Mouse (Mus musculus) testis, postnatal 14 days (tissue): ENCODE measurements around the gene Aire.

Experiments
- DNase-seq: peaks from one replicate; pipeline ENCODE4 v3.0.0; 2021; ENCODE audit warnings: low spot score

Aire gene

DNA sequence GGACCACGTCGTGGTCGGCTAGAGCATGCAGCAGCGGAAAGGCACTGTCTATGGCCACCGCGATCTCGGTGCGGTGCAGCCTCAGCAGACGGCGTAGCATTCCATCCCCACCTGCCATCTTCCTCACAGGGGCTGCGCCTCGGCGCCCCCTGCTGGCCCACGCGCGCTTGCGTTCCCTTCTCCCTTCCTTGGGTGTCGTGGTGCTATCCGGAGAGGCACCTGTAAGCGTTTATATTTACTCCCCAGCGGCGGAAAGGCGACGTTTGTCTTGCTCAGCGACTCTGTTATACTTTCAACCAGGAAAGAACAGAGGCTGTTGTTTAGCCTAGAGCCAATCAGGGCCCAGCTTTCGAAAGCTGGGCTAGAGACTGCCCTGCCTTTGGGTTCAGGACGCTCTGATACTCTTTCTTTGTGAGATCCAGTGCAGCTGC lies at the start of gene Aire:
Gene Aire (minus strand): TSS at position 205 of the 431 bp plus-strand sequence.
- peak; percentile 69 for DNase-seq

DNA sequence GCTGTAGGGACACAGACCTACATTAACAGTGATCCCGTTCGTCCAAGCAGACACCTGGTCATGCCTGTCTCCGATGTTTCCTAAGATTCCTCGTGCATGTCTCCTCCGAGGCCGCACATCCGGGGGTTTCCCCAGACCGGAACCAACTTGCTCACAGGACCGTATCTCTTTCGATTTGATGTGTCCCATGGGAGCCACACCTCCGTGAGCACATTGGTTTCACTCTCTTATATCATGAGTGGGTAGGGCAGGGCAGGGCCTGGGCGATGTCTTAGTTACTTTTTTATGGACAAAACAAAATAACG lies 49.3 kb upstream of the Aire start:
- no peak for DNase-seq

DNA sequence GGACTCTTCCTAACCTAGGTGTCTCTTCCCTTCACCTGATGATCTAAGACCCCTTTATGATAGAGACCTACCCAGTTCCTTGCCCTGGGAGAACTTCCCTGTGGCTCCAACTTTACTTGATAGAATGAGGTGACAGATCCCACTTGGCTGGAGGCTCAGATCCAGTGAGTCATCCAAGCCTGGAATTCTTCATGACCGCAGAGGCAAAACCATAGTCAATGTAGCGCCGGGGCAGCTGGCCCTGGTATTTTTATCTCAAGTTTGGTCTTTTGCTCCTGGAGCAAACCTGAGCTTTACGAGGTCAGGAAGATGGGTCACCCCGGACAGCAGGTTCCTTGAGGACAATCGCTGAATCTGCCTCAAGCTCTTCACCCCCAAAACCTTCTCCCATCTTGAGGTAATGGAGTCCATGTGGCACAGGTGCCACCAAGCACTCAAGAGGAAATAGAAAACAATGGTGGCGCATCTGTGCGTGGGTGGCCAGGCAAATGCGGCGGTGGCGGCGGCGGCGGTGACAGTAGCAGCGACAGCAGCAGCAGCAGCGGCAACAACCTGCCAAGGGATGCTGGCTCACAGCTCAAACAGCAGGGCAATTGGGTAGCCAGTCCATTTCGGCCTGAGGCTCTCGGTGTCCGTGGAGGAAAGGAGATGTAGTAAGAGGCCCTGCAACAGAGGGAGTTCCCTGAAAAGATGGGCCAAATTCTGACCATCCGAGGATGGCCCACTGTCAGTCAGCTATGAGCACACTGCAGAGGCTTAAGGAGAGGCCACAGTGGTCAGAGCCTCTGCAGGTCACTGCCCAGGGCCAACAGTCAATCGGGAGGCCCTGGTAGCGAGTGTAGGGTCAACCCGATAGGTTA lies 48.7 kb upstream of the Aire start:
- no peak for DNase-seq

DNA sequence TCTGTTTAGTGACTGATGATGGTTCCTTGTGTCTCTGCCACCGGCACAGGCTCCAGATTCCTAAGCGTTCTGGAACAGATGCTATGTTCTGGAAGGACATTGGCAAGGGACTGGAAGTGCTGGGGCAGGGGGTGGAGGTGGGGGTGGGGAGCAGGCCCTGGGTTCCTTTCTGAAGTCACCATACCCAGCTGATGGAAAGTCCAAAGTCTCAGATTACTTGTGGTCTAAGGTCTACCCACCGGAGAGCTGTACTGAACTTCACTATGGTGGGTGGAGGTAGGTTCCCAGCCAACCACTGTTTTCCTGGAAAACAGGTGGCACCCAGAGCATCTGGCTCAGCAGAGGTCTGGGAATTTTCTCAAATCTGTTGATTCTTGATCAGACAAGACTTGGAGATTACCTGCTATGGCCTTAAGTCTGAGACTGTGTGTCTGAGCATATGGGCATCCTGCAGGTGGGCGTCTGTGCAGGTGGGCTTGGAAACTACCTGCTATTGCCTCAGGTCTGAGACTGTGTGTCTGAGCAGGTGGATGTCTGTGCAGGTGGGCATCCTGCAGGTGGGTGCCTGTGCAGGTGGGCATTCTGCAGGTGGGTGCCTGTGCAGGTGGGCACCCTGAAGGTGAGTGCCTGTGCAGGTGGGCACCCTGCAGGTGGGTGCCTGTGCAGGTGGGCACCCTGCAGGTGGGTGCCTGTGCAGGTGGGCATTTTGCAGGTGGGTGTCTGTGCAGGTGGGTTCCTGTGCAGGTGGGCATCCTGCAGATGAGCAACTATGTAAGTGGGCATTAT lies 47.5 kb upstream of the Aire start:
- no peak for DNase-seq

DNA sequence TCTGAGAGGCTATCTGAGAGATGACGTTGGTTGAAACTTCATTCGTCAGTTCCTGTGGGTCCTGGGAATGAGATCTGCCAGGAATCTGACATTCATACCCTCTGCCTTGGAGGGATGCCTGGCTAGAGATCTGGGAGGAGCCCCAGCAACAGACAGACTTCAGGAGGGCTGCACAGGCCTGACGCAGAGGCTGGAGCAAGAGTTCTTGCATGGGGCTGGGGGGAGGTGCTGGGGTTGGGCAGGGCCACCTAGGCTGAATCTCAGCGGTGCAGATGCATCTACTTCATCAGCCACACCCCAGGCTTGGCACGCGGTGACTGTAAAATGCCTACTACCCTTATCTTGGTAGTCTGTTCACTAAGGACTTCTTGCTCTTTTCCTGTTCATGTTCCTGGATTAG lies 46.8 kb upstream of the Aire start:
- DNase-seq = no peak

DNA sequence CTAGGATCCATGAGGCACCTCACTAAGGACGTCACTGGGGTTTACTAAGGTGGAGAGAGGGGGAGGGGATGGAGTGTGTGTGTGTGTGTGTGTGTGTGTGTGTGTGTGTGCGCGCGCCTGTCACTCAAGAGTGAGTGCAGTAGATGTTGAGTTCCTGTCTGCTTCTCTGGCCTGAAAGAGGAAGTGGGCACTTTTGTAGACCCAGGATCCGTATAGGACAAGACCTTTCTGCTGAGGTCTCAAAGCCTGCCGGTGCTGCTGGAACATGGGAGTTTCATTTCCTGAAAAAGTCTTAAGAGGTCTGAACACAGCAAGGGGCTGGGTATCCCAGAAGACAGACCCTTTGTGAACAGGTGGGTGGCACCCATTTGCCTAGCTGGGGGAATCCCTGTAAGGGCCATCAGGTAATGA lies 43.7 kb upstream of the Aire start:
- no peak for DNase-seq

DNA sequence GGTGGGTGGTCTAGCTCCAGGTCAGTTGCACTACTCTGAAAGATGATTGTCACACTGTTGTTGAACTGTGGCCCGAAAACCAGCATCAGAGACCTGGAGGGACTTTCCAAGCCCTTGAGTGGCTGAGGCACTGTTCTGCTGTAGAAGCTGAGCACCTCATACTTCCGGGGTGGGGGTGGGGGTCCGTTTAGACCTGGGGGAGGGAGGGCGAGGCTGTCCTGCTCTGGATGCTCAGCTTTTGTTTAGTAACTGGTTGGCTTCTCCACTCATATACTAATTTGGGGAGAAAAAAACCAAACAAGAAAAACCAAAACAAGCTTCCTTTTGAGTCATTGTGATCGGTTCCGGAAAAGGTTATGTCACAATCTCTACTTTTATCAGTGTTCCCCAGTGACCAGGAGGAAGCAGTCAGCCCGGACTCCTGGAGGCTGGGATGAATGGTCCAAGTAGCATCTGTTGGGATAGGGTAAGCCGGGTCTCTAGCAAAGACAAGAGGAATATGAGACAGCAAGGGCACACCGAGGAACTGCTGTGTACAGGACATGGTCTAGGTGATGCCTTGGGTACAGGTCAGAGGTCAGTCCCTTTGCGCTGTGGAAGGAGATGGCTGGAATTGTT lies 43.1 kb upstream of the Aire start:
- no peak for DNase-seq

DNA sequence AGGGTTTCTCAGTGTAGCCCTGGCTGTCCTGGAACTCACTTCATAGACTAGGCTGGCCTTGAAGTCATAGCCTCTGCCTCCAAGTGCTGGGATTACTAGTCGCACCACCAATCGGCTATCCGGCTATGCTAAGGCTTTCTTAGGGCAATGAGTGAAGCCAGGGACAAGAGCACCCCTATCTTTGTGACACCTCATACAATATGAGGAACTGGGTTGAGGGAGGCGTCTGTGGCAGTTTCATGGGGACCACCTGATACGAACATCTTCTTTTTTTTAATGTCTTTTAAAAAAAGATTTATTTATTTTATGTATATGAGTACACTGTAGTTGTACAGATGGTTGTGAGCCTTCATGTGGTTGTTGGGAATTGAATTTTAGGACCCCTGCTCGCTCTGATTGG lies 42.3 kb upstream of the Aire start:
- no peak for DNase-seq

DNA sequence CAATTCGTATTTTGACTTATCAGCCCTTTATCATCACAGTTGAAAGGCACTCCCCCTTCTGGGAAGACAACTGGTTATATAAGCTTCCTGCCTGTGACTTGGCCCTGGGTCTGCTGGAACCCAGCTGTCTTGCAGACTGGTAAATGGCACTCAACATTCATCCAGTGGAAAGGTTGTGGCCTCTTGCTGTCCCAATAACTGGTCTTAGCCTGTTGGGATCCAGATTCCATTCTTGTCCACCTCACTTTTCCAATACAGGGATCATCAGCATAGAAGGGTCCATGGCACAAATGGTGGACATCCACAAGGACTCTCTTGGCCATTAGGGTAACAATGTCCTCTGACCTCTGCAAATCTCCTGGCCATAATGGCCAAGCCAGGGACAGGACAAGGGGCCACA lies 40.7 kb upstream of the Aire start:
- DNase-seq = no peak

DNA sequence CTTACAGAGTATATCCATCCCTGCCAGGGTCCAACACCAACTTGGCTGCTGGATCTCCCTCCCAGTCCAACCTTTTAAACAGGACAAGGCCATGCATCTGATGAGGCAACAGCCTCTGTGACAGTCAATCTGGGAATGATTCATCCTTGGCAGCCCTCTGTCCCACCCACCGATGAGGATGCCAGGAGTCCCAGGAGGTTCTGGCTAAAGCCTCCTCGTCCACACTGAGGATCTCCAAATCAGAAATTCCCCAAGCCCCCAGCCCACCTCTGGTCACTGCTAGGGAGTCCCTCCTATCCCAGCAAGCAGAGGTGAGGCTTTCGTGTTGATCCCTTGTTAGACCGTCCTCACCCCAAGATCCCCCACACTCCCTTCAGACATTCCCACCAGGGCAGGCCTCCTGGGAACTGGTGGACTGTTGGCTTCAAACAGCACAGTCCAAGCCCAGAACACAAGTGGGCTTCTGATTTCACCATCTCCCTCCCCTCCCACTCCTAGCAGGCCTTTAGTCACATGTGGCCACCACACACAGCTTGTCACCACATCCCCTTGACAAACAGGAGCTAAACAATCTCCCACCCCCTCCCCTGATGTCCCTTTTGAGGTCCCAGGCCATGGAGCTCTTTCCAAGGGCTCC lies 36.7 kb upstream of the Aire start:
- DNase-seq = no peak

DNA sequence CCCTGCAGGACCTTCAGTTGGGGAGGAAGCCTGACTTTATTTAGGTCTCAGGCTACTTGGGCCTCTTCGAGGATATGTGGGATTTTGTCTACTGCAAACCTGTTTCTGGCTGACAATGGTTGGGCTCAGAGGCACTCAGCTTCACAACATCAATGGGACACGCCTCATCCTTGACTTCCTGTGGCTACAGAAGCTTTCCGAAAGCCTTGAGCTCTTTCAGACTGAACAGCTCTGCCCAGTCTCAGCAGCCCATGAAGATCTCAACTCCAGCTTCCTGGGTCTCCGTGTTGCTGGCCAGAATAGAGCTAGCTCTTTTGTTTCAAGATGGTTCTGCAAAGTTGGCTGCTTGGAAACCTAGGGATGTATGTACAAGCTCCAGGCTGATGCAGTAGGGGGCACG lies 34.9 kb upstream of the Aire start:
- DNase-seq = no peak

DNA sequence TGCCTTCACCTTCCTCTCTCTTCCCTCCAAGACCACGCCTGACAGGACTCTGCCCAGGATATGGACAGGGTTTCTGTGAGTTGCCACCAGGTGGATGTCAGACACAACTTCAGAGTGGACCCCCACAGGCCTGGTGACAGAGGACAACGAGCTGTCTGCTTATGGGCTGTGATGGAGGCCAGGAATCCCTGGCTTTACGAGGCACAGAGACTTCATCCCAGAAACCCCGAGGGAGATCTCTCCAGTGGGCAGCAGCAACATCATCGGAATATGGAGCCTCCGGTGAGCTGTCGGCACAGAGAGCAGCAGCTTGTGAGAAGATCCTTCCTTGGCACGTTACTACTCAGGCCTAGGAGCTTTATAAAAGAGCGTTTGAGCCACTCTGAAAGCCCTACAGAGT lies 34.5 kb upstream of the Aire start:
- DNase-seq = no peak

DNA sequence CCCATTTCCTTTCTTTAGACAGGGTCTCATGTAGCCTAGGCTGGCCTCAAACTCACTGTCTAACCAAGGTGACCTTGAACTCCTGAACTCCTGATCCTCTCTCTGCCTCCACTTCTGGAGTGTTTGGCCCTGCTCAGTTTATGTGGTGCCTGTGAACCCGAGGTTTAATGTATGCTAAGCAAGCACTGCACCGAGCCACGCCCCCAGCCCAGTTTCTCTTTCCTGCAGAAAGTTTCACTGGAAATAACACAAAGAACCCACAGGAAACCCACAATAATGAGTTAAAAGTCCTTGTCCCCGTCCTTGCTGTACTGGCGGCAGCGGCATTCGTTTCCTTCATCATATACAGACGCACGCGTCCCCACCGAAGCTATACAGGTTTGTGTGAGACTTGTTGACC lies 31.6 kb upstream of the Aire start:
- no peak for DNase-seq

DNA sequence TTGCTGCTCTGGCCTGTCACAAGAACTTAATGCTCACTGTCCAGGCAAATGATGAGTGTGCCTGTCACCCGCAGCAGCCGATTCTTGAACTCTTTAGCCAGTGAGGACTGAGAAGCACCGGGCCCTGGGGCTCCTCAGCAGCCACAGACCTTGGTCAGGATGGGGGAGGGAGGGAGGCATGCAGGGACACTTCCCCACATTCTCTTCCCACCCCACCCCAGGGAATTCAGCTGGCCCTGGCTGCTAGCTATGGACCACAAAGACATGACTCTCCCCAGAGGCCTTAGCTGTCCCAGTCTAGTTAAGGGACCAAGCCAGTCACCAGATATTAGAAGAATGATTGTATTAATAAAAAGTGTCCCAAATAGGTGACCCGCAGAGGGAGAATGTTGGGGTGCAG lies 30.7 kb upstream of the Aire start:
- no peak for DNase-seq

DNA sequence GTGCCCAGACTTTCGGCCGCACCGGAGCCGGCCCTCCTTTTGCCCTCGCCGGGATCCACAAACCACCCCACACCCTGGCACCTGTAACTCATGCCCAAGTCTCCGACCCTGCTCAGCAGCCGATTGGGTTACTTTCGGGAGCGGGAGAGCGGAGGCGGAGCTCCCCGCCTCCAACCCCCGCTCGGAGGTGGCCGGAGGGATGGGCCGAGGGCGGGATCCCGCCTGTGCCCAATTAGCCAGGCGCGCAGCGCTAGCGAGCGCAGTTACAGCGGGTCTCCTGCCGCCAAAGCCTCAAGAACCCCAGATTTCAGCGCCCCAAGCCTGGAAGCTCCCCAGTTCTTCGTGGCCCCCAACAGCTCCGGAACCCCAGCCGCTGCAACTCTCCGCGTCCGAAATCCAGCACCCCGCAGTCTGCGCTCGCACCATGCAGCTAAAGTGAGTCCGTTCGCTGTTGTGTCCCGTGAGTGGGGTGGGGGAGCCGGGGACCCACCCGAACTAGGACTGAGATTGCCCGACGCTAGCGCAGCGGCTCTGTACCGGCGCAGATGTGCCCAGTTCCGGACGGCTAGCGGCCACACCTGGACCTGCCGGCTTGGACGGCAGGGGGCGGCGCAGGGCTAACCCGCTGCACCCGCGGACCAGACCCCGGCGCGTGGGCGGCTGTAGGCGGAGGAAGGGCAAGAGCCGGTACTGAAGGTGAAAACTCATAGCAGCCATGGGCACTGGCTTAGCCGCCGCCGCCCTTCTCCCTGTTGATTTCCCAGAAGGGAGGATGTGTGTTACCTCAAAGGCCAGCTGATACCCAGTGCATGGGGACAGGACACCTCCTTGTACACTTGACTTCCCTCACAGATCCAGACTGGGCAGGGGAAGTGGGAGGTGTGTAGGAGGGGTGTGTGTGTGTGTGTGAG lies 25.9 kb upstream of the Aire start, which contains the start of gene Icosl:
Gene Icosl (plus strand): TSS at position 202 of the 911 bp plus-strand sequence.
- DNase-seq = peak; percentile 58

DNA sequence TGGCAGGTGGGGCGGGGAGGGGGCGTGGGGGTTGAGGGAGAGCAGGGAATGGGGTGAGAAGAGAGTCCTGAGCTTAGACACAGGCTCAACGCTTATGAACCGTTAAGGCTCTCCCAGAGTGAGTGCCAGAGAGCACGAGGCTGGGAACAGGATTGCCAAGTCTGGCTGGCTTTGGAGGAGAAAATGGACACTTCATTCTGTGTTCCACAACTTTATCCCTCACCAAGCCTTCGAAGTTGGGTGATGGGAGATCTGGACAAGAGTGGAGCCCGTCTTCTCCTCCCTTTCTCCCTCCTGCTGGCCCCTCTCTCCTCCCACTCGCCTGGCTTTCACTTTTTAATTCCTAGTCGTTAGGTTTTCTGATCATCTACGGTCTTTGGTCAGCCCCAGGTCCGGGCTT lies 25.1 kb upstream of the Aire start:
- no peak for DNase-seq

DNA sequence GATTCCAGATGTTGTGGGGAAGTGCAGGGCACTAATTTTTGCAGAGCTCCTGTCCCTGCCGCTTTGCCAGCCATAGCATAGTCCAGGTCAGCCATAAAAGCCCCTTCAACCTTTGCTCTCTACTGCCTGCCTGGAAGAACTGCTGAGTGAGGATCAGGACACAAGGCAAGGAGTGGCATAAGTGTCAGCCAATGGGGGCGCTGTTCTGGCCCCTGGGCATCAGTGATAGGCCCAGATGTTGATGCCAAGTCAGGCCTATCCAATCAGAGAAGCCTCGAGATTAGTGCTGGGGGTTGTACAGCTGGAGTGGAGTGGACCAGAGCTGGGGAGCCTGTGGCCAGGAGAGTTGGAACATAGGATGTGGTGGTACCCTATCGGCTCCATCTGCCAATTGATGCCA lies 23.8 kb upstream of the Aire start:
- no peak for DNase-seq

DNA sequence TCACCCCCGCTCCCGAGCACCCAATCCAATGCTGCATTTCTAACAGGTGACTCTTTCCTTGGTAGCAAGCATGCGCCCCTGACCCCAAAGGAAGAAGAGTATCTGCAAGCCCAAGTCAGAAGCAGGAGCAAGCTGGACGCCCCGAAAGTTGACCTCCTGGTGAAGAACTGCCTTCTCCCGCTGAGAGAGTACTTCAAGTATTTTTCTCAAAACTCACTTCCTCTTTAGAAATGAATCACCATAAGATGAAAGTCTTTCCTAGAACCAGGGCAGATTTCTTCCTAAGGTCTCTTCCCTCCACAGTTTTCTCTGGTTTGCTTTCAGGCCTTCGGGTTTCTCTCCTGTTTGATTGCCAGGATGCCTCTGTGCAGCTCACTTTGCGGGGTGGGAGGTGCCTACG lies 19.7 kb upstream of the Aire start:
- no peak for DNase-seq

DNA sequence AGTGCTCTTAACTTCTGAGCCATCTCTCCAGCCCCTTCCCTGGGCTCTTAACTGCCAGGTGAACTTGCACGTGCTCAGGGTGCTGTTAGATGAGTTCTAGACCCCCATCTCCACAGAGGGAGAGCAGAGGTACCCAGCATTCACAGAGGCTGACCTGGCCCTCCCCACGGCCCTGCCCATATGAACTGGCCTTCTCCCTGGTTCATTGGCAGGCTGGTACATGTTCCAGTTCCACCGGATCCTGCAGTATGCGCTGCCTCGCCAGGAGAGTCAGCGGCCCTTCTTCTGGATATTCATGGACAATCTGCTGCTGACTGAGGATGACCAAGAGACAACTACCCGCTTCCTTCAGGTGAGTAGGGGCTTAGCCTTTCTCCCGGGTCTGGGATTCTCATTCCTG lies 13.6 kb upstream of the Aire start:
- no peak for DNase-seq

DNA sequence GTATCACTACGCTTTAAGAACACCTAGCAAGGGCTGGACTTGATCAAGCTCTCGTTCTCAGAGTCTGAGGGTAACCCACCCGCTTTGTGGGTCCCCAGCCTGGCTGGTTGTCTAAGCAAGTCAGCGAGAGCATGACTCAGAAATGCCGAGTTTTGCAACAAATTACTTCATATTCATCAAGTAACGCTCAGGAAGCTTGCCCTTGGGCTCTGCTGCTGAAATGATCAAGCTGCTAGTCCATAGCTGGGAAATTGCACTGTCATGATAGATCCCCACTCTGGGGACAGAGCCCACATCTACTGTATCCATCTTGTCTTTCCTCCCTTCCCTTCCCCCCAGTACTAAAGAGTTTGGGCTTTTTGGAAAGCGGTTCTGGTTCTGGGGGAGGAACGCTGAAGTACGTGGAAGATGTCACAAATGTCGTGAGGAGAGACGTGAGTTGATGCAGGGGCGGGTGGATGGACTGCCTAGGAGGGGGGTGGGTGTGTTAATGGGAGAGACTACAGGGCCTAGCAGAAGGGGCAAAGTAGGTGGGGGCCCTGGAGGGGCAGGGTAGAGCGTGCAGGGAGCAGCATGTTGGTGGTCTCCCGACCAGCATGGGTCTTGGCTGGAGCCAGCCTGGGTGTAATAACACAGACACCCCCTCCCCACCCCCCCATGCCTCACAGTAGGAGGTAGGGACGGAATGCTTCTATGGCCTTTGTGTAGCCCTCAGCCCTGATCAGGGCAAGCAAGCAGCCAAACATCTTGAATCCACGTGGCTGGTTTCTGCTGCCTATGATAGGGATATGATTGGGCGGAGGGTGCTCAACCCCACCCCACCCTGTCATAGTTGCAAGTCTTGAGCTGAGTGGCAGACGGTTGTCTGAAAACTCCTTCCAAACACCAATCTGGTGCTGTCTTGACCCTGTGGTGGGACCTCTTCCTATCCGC lies 11.5 kb upstream of the Aire start:
- DNase-seq = no peak
